Mouse (Mus musculus) bone marrow macrophage, adult 2 months (primary cell): Measurements from ENCODE around the gene Ell.

Experiments
- CTCF ChIP-seq: IDR thresholded peaks from 2 replicates; pipeline ENCODE4 v1.5.1; 2012; ENCODE audit warnings: low read depth, mild to moderate bottlenecking, low read length, moderate library complexity
- POLR2A ChIP-seq: IDR thresholded peaks from 2 replicates; pipeline ENCODE4 v1.6.1; 2012; ENCODE audit warnings: mild to moderate bottlenecking, low read depth, low read length, borderline replicate concordance

- TF ChIP-seq CTCF, result no peak
- TF ChIP-seq POLR2A, result no peak
These were observed 35.0 kb downstream of the Ell start for GRCm38 (mm10) chr8:70574302-70574701.
